Mouse (Mus musculus): ENCODE results near the gene Pkn2.
A peak's percentile ranks its signal among the peaks of the same experiment; 100 is the strongest.

Gene Pkn2

GRCm38 (mm10) chr3:142881872-142882623 lies at the start of gene Pkn2:
Gene Pkn2 (minus strand): TSS chr3:142882004.
- peak; percentile 98 for DNase-seq

GRCm38 (mm10) chr3:142929906-142930305 lies 48.1 kb upstream of the Pkn2 start:
- no peak for DNase-seq

GRCm38 (mm10) chr3:142927311-142927710 lies 45.5 kb upstream of the Pkn2 start:
- no peak for DNase-seq

- no peak for DNase-seq
Measured at GRCm38 (mm10) chr3:142924831-142925348, 43.1 kb upstream of the Pkn2 start.

- no peak for DNase-seq
Measured at GRCm38 (mm10) chr3:142919070-142919469, 37.3 kb upstream of the Pkn2 start.

- no peak for DNase-seq
Measured at GRCm38 (mm10) chr3:142917760-142918439, 36.1 kb upstream of the Pkn2 start.

- DNase-seq, result no peak
Measured at GRCm38 (mm10) chr3:142917171-142917570, 35.4 kb upstream of the Pkn2 start.

- no peak for DNase-seq
Measured at GRCm38 (mm10) chr3:142913295-142913694, 31.5 kb upstream of the Pkn2 start.

GRCm38 (mm10) chr3:142899683-142900082 lies 17.9 kb upstream of the Pkn2 start:
- no peak for DNase-seq

GRCm38 (mm10) chr3:142898949-142899396 lies 17.2 kb upstream of the Pkn2 start:
- no peak for DNase-seq

GRCm38 (mm10) chr3:142890442-142890841 lies 8.6 kb upstream of the Pkn2 start:
- no peak for DNase-seq

- no peak for DNase-seq
Measured at GRCm38 (mm10) chr3:142886963-142887362, 5.2 kb upstream of the Pkn2 start.

GRCm38 (mm10) chr3:142884594-142884993 lies 2.8 kb upstream of the Pkn2 start:
- DNase-seq, result no peak

- DNase-seq, result no peak
Measured at GRCm38 (mm10) chr3:142881589-142881871, 274 bp downstream of the Pkn2 start.

GRCm38 (mm10) chr3:142880790-142881588 lies 815 bp downstream of the Pkn2 start:
- no peak for DNase-seq

- DNase-seq, result no peak
Measured at GRCm38 (mm10) chr3:142863236-142863635, 18.6 kb downstream of the Pkn2 start.

- no peak for DNase-seq
Measured at GRCm38 (mm10) chr3:142856832-142857231, 25.0 kb downstream of the Pkn2 start.

GRCm38 (mm10) chr3:142855961-142856472 lies 25.8 kb downstream of the Pkn2 start:
- DNase-seq, result no peak

- DNase-seq, result no peak
Measured at GRCm38 (mm10) chr3:142852911-142853310, 28.9 kb downstream of the Pkn2 start.

- no peak for DNase-seq
Measured at GRCm38 (mm10) chr3:142851631-142852030, 30.2 kb downstream of the Pkn2 start.

GRCm38 (mm10) chr3:142839961-142840360 lies 41.8 kb downstream of the Pkn2 start:
- DNase-seq, result no peak

GRCm38 (mm10) chr3:142834761-142835160 lies 47.0 kb downstream of the Pkn2 start:
- no peak for DNase-seq

GRCm38 (mm10) chr3:142834024-142834423 lies 47.8 kb downstream of the Pkn2 start:
- DNase-seq, result no peak

Measured in cerebellum, adult 8-10 months (tissue).